Mouse (Mus musculus) lung, embryonic 15.5 days (tissue): Measurements from ENCODE around the gene Tlcd1. TPM values are rescaled to one million over a fixed set of nuclear protein-coding genes. Genes with fewer than 3 reads are reported as not detected.
A peak's percentile ranks its signal among the peaks of the same experiment; 100 is the strongest.

Experiments used
- ATAC-seq: fragments of 200-750 bp; cut with Nextera tagmentation; 2 replicates; pipeline ENCODE4 v1.8.0; 2017; ENCODE audit warnings: moderate number of reproducible peaks, borderline replicate concordance; ENCODE audit not compliant: low FRiP score, low TSS enrichment; ENCODE audit errors: extremely low read depth
- H3K27ac ChIP-seq: fragments of 300-500 bp; sonication (generic); 2 replicates; pipeline ENCODE4 v1.5.1; 2015; ENCODE audit warnings: moderate library complexity, mild to moderate bottlenecking, inconsistent platforms
- H3K27me3 ChIP-seq: fragments of 300-500 bp; sonication (generic); 2 replicates; pipeline ENCODE4 v1.6.1; 2015; ENCODE audit warnings: inconsistent platforms
- H3K36me3 ChIP-seq: fragments of 300-500 bp; sonication (generic); 2 replicates; pipeline ENCODE4 v1.6.1; 2015; ENCODE audit warnings: inconsistent platforms
- H3K4me1 ChIP-seq: fragments of 300-500 bp; sonication (generic); 2 replicates; pipeline ENCODE4 v1.6.1; 2015; ENCODE audit warnings: inconsistent platforms
- H3K4me2 ChIP-seq: fragments of 300-500 bp; sonication (generic); 2 replicates; pipeline ENCODE4 v1.6.1; 2015; ENCODE audit warnings: inconsistent platforms, mild to moderate bottlenecking, moderate library complexity
- H3K4me3 ChIP-seq: fragments of 300-500 bp; sonication (generic); 2 replicates; pipeline ENCODE4 v1.5.1; 2015; ENCODE audit warnings: mild to moderate bottlenecking, inconsistent platforms
- H3K9ac ChIP-seq: fragments of 300-500 bp; sonication (generic); 2 replicates; pipeline ENCODE4 v1.6.1; 2015; ENCODE audit warnings: inconsistent platforms
- H3K9me3 ChIP-seq: fragments of 300-500 bp; sonication (generic); 2 replicates; pipeline ENCODE4 v1.6.1; 2016; ENCODE audit warnings: inconsistent platforms
- WGBS: fragments of 180-500 bp; shearing (Covaris S2); methylation state at CpG from one replicate; pipeline ENCODE4 v1.1.7; 2015; 5-methylcytosine and 5-hydroxymethylcytosine counted together
- polyA plus RNA-seq: library from polyadenylated mRNA; unstranded; fragments of >200 nt; fragmentation: Nextera tagmentation; extraction: Ambion mirVana; gene quantifications from 2 replicates; pipeline ENCODE4 v1.2.1, GENCODE M21; 2015

Gene Tlcd1
- polyA plus RNA-seq, 1 experiment from 2014 or later, result 22.9 TPM

GRCm38 (mm10) chr11:78189234-78190040 is 12.9 kb downstream of the Tlcd1 start:
- H3K4me1 ChIP-seq, result peaks cover 22% of the 10 kb centered on the region
- no peaks in the 10 kb centered on the region for H3K27me3 ChIP-seq
- peak overlapping the region; percentile 68 for H3K4me3 ChIP-seq
- H3K9ac ChIP-seq, result peak overlapping the region; percentile 94
- peak overlapping the region; percentile 100 for H3K27ac ChIP-seq
- no peaks in the 10 kb centered on the region for H3K9me3 ChIP-seq
- H3K4me2 ChIP-seq, result peak overlapping the region; percentile 67
- WGBS, result under 1% methylated on average over 41 of the region's 42 CpGs
- peaks cover 18% of the 10 kb centered on the region for H3K36me3 ChIP-seq
- ATAC-seq, result peak; percentile 90

GRCm38 (mm10) chr11:78190041-78190440 is 13.5 kb downstream of the Tlcd1 start:
- Histone ChIP-seq H3K4me3 (peak overlapping the region; percentile 68), H3K9me3 (no peaks in the 10 kb centered on the region), H3K36me3 (peaks cover 18% of the 10 kb centered on the region), H3K4me2 (peak overlapping the region; percentile 67), H3K4me1 (peaks cover 25% of the 10 kb centered on the region), H3K9ac (peak overlapping the region; percentile 94; the same call in 1 of the 2 replicates), H3K27me3 (no peaks in the 10 kb centered on the region), H3K27ac (peak overlapping the region; percentile 100)
- 47% methylated on average over 6 of the region's 6 CpGs for WGBS
- ATAC-seq, result no peak

- H3K4me3 ChIP-seq, result peak within 1 kb of the TSS; percentile 57
- peaks cover 18% of the 10 kb centered on the region for H3K36me3 ChIP-seq
- peaks cover 28% of the 10 kb centered on the region for H3K4me1 ChIP-seq
- 0 out of 2 replicates have a peak within 1 kb of the TSS, but pooled peaks have one; percentile 27 for H3K9ac ChIP-seq
- WGBS, result 48% methylated on average over 1 of the region's 1 CpGs
- no peaks in the 10 kb centered on the region for H3K9me3 ChIP-seq
- ATAC-seq, result no peak
- H3K27me3 ChIP-seq, result no peaks in the 10 kb centered on the region
- peak within 1 kb of the TSS; percentile 67 for H3K4me2 ChIP-seq
- peak within 1 kb of the TSS; percentile 71 for H3K27ac ChIP-seq
Measured at GRCm38 (mm10) chr11:78193113-78193512, 16.6 kb downstream of the Tlcd1 start, which contains the start of gene Proca1. Proca1 (plus strand) TSS chr11:78193392.

- peak; percentile 77 for ATAC-seq
- peaks cover 18% of the 10 kb centered on the region for H3K36me3 ChIP-seq
- peak overlapping the region; percentile 57 for H3K4me3 ChIP-seq
- peak overlapping the region; percentile 27 for H3K9ac ChIP-seq
- H3K4me1 ChIP-seq, result peaks cover 26% of the 10 kb centered on the region
- WGBS, result 3% methylated on average over 30 of the region's 30 CpGs
- H3K27me3 ChIP-seq, result no peaks in the 10 kb centered on the region
- peak overlapping the region; percentile 67 for H3K4me2 ChIP-seq
- peak overlapping the region; percentile 71 for H3K27ac ChIP-seq
- H3K9me3 ChIP-seq, result no peaks in the 10 kb centered on the region
Measured at GRCm38 (mm10) chr11:78194411-78195100, 18.0 kb downstream of the Tlcd1 start.

GRCm38 (mm10) chr11:78195101-78195863 is 18.8 kb downstream of the Tlcd1 start:
- Histone ChIP-seq H3K9ac (peak overlapping the region; percentile 27), H3K36me3 (peaks cover 18% of the 10 kb centered on the region), H3K4me1 (peaks cover 20% of the 10 kb centered on the region), H3K27ac (peak overlapping the region; percentile 71), H3K9me3 (no peaks in the 10 kb centered on the region), H3K4me3 (peak overlapping the region; percentile 57), H3K4me2 (peak overlapping the region; percentile 67), H3K27me3 (no peaks in the 10 kb centered on the region)
- WGBS, result 48% methylated on average over 23 of the region's 23 CpGs
- ATAC-seq, result no peak

- 89% methylated on average over 3 of the region's 3 CpGs for WGBS
- ATAC-seq, result no peak
- Histone ChIP-seq H3K36me3 (peaks cover 20% of the 10 kb centered on the region), H3K27ac (no peak overlapping the region), H3K4me2 (no peak overlapping the region), H3K9me3 (no peaks in the 10 kb centered on the region), H3K9ac (no peak overlapping the region), H3K4me1 (no peaks in the 10 kb centered on the region), H3K27me3 (no peaks in the 10 kb centered on the region), H3K4me3 (no peak overlapping the region)
Measured at GRCm38 (mm10) chr11:78202372-78202771, 25.9 kb downstream of the Tlcd1 start.

- ATAC-seq, result no peak
- WGBS, result 80% methylated on average over 6 of the region's 6 CpGs
- no peak overlapping the region for H3K4me3 ChIP-seq
- H3K27ac ChIP-seq, result no peak overlapping the region
- H3K4me2 ChIP-seq, result no peak overlapping the region
- H3K27me3 ChIP-seq, result no peaks in the 10 kb centered on the region
- H3K4me1 ChIP-seq, result no peaks in the 10 kb centered on the region
- H3K9ac ChIP-seq, result no peak overlapping the region
- peaks cover 39% of the 10 kb centered on the region for H3K36me3 ChIP-seq
- no peaks in the 10 kb centered on the region for H3K9me3 ChIP-seq
Measured at GRCm38 (mm10) chr11:78204287-78204686, 27.8 kb downstream of the Tlcd1 start.

GRCm38 (mm10) chr11:78205361-78206206 is 29.1 kb downstream of the Tlcd1 start:
- no peak overlapping the region for H3K27ac ChIP-seq
- peaks cover 52% of the 10 kb centered on the region for H3K36me3 ChIP-seq
- WGBS, result 73% methylated on average over 13 of the region's 13 CpGs

GRCm38 (mm10) chr11:78207190-78207589 is 30.7 kb downstream of the Tlcd1 start:
- no peaks in the 10 kb centered on the region for H3K4me1 ChIP-seq
- ATAC-seq, result no peak
- 86% methylated on average over 7 of the region's 7 CpGs for WGBS
- no peaks in the 10 kb centered on the region for H3K27me3 ChIP-seq
- no peak overlapping the region for H3K4me3 ChIP-seq
- H3K9ac ChIP-seq, result no peak overlapping the region
- peaks cover 65% of the 10 kb centered on the region for H3K36me3 ChIP-seq
- no peak overlapping the region for H3K4me2 ChIP-seq
- H3K27ac ChIP-seq, result no peak overlapping the region
- H3K9me3 ChIP-seq, result no peaks in the 10 kb centered on the region

More at GRCm38 (mm10) chr11:78205361-78206206, 29.1 kb downstream of the Tlcd1 start:
- Histone ChIP-seq H3K9ac (no peak overlapping the region), H3K27me3 (no peaks in the 10 kb centered on the region), H3K9me3 (no peaks in the 10 kb centered on the region), H3K4me3 (no peak overlapping the region), H3K4me1 (no peaks in the 10 kb centered on the region), H3K4me2 (no peak overlapping the region)
- ATAC-seq, result no peak

- H3K9ac ChIP-seq, result no peak overlapping the region
- H3K9me3 ChIP-seq, result no peaks in the 10 kb centered on the region
- H3K36me3 ChIP-seq, result peaks cover 86% of the 10 kb centered on the region
- H3K4me1 ChIP-seq, result no peaks in the 10 kb centered on the region
- H3K4me2 ChIP-seq, result no peak overlapping the region
- no peak overlapping the region for H3K27ac ChIP-seq
- WGBS, result 78% methylated on average over 6 of the region's 6 CpGs
- no peak for ATAC-seq
- H3K27me3 ChIP-seq, result no peaks in the 10 kb centered on the region
- no peak overlapping the region for H3K4me3 ChIP-seq
Measured at GRCm38 (mm10) chr11:78209886-78210285, 33.4 kb downstream of the Tlcd1 start.

- no peak for ATAC-seq
- Histone ChIP-seq H3K9ac (no peak overlapping the region), H3K4me3 (no peak overlapping the region), H3K4me2 (no peak overlapping the region), H3K4me1 (no peaks in the 10 kb centered on the region), H3K27ac (no peak overlapping the region), H3K27me3 (no peaks in the 10 kb centered on the region), H3K9me3 (no peaks in the 10 kb centered on the region), H3K36me3 (peaks cover 89% of the 10 kb centered on the region)
- 43% methylated on average over 7 of the region's 7 CpGs for WGBS
Measured at GRCm38 (mm10) chr11:78210615-78211014, 34.1 kb downstream of the Tlcd1 start.
